Mouse (Mus musculus) central nervous system, embryonic 11.5 days (tissue): ENCODE data around the gene Chst14. TPM values are rescaled to one million over a fixed set of nuclear protein-coding genes. Genes with fewer than 3 reads are reported as not detected.

ENCODE experiments used
- polyA plus RNA-seq: library from polyadenylated mRNA; depleted of rRNA; stranded (reverse); fragments of >200 nt; gene quantifications from 2 replicates; pipeline ENCODE4 v1.2.3, GENCODE M21; 2012; rRNA removed

Chst14 gene
- polyA plus RNA-seq, result 13.0 and 24.4 TPM in 2 replicates

DNA sequence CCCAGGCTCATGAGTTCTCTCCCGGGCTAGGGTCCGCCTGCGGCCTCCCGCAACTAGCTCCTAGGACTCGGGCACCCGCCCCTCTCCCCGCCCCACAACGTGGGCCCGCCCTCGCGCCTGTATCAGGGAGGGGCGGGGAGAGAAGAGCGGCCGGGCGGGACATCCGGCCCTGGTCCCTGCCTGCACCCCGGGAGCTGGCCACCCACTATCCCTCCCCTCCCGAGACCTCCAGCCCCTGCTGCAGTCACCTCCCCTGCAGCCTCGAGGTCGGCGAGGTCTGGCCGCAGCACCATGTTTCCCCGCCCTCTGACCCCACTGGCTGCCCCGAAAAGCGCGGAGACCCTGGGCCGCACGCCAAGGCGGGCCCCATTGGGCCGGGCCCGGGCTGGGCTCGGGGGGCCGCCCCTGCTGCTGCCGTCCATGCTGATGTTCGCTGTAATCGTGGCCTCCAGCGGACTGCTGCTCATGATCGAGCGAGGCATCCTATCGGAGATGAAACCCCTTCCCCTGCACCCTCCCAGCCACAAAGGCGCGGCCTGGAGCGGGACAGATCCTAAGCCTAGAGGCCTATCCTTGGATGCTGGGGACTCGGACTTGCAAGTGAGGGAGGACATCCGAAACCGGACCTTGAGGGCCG, at the start of gene Chst14:
Chst14 (plus strand) TSS at position 136 of the 637 bp plus-strand sequence.

DNA sequence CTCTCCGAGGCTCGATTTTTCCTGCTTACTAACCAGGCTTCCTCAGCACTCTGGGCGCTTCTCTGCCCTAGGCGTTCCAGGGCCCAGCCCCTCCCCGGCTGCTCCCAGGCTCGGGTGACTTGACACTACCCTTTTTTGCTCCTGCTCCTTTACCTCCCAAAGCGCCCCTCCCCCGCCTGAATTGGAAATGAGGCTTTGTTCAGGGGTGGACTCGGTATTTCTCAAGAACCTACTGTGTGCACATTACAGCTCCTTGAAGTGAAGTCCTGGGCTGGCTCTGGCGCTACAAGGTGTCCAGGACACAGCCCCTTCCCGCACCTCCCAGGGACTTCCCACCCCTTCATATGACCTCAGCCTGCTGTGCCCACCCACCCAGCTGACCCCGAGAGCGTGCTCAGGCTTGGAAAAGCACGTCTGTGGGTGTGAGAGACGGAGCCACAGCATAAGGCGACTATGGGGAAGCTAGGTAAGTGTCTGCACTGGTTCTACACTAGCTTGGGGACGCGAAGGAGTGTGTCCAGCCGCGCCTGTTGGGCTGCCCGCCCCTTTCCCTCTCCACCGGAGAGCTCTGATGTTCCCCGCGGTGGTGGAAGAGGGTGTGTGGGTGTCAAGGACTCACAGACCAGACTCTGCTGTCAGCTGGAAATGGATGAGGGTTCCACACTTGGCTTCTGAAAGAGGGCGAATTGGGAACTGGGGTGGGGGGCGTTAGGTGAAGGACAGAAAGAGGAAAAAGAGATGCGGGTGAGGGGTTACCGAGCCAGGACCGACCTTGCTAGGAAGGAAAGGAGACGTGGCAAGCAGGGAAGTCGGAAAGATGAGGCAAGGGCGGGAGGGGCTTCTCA, 26.1 kb upstream of the Chst14 start, which contains the start of gene Bahd1:
Bahd1 (plus strand) TSS at position 397 of the 845 bp plus-strand sequence.

Other genes starting within 250 kb of the Chst14 start
- gene Ankrd63, start 222.5 kb upstream of the Chst14 start, polyA plus RNA-seq, result 0.05 TPM in 1 of 2 replicates, not detected in the other
- gene Plcb2, start 198.1 kb upstream of the Chst14 start, polyA plus RNA-seq, result 1.4 and 1.9 TPM in 2 replicates
- gene Inafm2, start 180.7 kb upstream of the Chst14 start, polyA plus RNA-seq, result 10.9 and 11.3 TPM in 2 replicates
- gene Ccdc9b, start 163.8 kb upstream of the Chst14 start, polyA plus RNA-seq, result 2.1 TPM in 2 replicates
- gene Phgr1, start 153.7 kb upstream of the Chst14 start, polyA plus RNA-seq, result 0.14 TPM in 1 of 2 replicates, not detected in the other
- gene Disp2, start 146.8 kb upstream of the Chst14 start, polyA plus RNA-seq, result 10.1 and 11.3 TPM in 2 replicates
- 124 and 196 TPM in 2 replicates for gene Knstrn, start 112.5 kb upstream of the Chst14 start, polyA plus RNA-seq
- gene Ivd, start 64.5 kb upstream of the Chst14 start, polyA plus RNA-seq, result 72.0 and 85.7 TPM in 2 replicates
- 12.5 and 17.4 TPM in 2 replicates for gene Bahd1, start 26.1 kb upstream of the Chst14 start, polyA plus RNA-seq
- 15.2 and 18.8 TPM in 2 replicates for gene Ccdc32, start 102.9 kb downstream of the Chst14 start, polyA plus RNA-seq
- gene Rpusd2, start 108.3 kb downstream of the Chst14 start, polyA plus RNA-seq, result 9.2 and 10.1 TPM in 2 replicates
- 10.9 and 14.5 TPM in 2 replicates for gene Knl1, start 120.6 kb downstream of the Chst14 start, polyA plus RNA-seq
- gene Rad51, start 186.3 kb downstream of the Chst14 start, polyA plus RNA-seq, result 52.8 and 53.0 TPM in 2 replicates
- gene Rmdn3, start 230.5 kb downstream of the Chst14 start, polyA plus RNA-seq, result 32.3 and 40.1 TPM in 2 replicates
- 1.8 and 3.3 TPM in 2 replicates for gene Gchfr, start 241.3 kb downstream of the Chst14 start, polyA plus RNA-seq
- gene Gm14137, start 248.0 kb downstream of the Chst14 start, polyA plus RNA-seq, result 0.02 TPM in 1 of 2 replicates, not detected in the other